Mouse (Mus musculus) hindbrain, embryonic 16.5 days (tissue): ENCODE results near the gene Hnrnpf. TPM values are rescaled to one million over a fixed set of nuclear protein-coding genes. Genes with fewer than 3 reads are reported as not detected.

Source experiments
- ATAC-seq: fragments of 200-750 bp; cut with Nextera tagmentation; 2 replicates; pipeline ENCODE4 v1.8.0; 2017; ENCODE audit warnings: moderate TSS enrichment, moderate library complexity
- H3K27ac ChIP-seq: fragments of 300-500 bp; sonication (generic); 2 replicates; pipeline ENCODE4 v1.5.1; 2014; ENCODE audit warnings: low read depth, mild to moderate bottlenecking, control low read depth, low read length, moderate library complexity
- H3K27me3 ChIP-seq: fragments of 300-500 bp; sonication (generic); replicated peaks from 2 replicates; pipeline ENCODE4 v1.6.1; 2014; ENCODE audit warnings: low read length; ENCODE audit not compliant: control insufficient read depth, insufficient read depth
- H3K36me3 ChIP-seq: fragments of 300-500 bp; sonication (generic); 2 replicates; pipeline ENCODE4 v1.6.1; 2014; ENCODE audit warnings: mild to moderate bottlenecking, low read length, moderate library complexity, mixed read lengths; ENCODE audit not compliant: control insufficient read depth, insufficient read depth
- H3K4me1 ChIP-seq: fragments of 300-500 bp; sonication (generic); 2 replicates; pipeline ENCODE4 v1.6.1; 2014; ENCODE audit warnings: low read depth, low read length; ENCODE audit not compliant: control insufficient read depth, insufficient read depth
- H3K4me2 ChIP-seq: fragments of 300-500 bp; sonication (generic); 2 replicates; pipeline ENCODE4 v1.6.1; 2014; ENCODE audit warnings: mild to moderate bottlenecking, low read length, control low read depth, moderate library complexity
- H3K4me3 ChIP-seq: fragments of 300-500 bp; sonication (generic); 2 replicates; pipeline ENCODE4 v1.5.1; 2014; ENCODE audit warnings: mild to moderate bottlenecking, low read length, control low read depth, moderate library complexity
- H3K9ac ChIP-seq: fragments of 300-500 bp; sonication (generic); 2 replicates; pipeline ENCODE4 v1.6.1; 2014; ENCODE audit warnings: low read depth, mild to moderate bottlenecking, control low read depth, low read length, moderate library complexity
- H3K9me3 ChIP-seq: fragments of 300-500 bp; sonication (generic); 2 replicates; pipeline ENCODE4 v1.6.1; 2014; ENCODE audit warnings: mild to moderate bottlenecking, low read length, moderate library complexity; ENCODE audit not compliant: control insufficient read depth
- WGBS: fragments of 180-500 bp; shearing (Covaris S2); extraction: QIAGEN DNeasy Blood & Tissue Kit; methylation state at CpG from one replicate; pipeline ENCODE4 v1.1.7; 2014; 5-methylcytosine and 5-hydroxymethylcytosine counted together
- polyA plus RNA-seq: library from polyadenylated mRNA; unstranded; fragments of >200 nt; fragmentation: Nextera tagmentation; extraction: Ambion mirVana; gene quantifications from 2 replicates; pipeline ENCODE4 v1.2.1, GENCODE M21; 2015

Hnrnpf gene
- polyA plus RNA-seq: 250 and 271 TPM in 2 replicates

DNA sequence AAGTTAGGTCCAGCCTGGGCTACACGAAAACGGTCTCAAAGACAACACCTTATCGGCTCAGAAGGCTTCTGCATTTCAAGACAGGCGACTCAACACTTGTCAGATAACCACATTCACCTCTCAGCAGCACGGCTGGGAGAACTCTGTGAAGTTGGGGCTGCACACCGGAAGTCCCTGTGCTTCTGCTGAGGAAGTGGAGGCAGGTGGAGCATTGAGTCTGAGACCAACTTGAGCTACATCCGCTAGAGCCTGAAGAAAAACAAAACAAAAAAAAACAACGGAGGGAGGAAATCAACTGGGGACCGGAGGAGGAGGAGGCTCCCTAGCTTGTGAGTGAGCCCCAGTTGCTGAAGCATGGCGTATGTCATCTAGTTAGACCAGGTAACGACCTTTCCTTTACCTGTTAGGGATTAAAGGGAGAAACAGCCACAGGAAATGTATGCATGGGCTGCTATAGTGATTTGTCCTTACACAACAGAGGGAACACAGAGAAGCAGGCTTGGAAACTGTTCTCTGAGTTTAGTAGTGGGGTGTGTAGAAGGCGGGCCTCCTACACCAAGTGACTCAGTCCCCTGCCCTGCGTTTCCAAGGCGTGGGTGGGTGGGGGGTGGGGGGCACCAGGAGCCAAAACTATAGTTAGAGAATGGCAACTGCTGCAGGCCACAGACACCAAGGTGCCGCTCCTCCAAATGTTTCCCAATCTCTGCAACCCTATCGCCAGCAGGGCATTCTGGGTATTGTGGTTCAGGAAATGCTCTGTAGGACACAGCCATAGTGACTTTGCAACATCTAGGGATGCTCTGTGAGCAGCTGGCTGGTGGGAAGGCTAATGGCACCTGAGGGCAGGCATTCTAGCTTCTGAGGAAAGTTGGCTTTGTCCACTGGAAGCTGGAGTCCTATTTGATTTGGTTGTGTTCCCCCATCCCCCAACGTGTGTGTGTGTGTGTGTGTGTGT, at the start of gene Hnrnpf:
TSS of gene Hnrnpf (plus strand) at position 199 of the 955 bp plus-strand sequence.
- Histone ChIP-seq H3K9ac (no peak within 1 kb of the TSS), H3K4me3 (no peak within 1 kb of the TSS), H3K4me2 (no peak within 1 kb of the TSS), H3K4me1 (peaks cover 2% of the 10 kb centered on the region), H3K27ac (no peak within 1 kb of the TSS), H3K9me3 (no peaks in the 10 kb centered on the region), H3K27me3 (no peaks in the 10 kb centered on the region), H3K36me3 (no peaks in the 10 kb centered on the region)
- ATAC-seq: no peak
- WGBS: 87% methylated on average over 17 of the region's 17 CpGs

DNA sequence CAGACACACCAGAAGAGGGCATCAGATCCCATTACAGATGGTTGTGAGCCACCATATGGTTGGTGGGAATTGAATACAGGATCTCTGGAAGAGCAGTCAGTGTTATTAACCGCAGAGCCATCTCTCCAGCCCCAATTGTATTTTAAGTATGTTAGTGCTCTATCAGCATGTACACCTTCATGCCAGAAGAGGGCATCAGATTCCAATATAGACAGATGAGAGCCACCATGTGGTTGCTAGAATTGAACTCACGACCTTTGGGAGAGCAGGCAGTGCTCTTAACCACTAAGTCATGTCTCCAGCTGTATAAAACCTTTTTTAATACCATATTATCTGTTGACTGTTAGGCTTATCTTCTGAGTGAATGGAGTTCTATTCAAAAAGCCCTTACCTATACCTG, 48.4 kb upstream of the Hnrnpf start:
- no peak overlapping the region for H3K4me2 ChIP-seq
- 58% methylated on average over 2 of the region's 2 CpGs for WGBS
- ATAC-seq: no peak
- no peak overlapping the region for H3K4me3 ChIP-seq
- no peak overlapping the region for H3K9ac ChIP-seq
- H3K36me3 ChIP-seq: peaks cover 19% of the 10 kb centered on the region
- no peaks in the 10 kb centered on the region for H3K4me1 ChIP-seq
- H3K27me3 ChIP-seq: no peaks in the 10 kb centered on the region
- H3K27ac ChIP-seq: no peak overlapping the region
- no peaks in the 10 kb centered on the region for H3K9me3 ChIP-seq

DNA sequence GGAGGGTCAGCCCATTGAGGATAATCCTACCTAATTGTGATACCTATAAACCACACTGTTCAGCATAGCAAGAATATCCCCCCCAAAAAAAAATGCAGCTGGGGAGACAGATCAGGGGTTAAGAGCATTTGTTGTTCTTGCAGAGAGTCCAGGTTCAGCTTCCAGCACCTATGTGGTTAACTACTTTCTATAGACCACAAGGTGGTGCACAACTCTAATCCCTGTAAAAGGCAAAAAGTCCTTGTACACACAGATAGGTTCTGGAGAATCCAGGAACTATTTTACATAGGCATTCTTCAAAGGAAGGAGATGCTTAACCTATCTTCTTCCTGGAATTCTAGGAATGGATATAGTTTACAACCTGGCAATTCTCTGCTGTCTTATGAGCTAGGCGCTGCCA, 42.1 kb upstream of the Hnrnpf start:
- ATAC-seq: no peak
- Histone ChIP-seq H3K9ac (no peak overlapping the region), H3K27ac (no peak overlapping the region), H3K9me3 (no peaks in the 10 kb centered on the region), H3K4me1 (no peaks in the 10 kb centered on the region), H3K27me3 (no peaks in the 10 kb centered on the region), H3K36me3 (no peaks in the 10 kb centered on the region), H3K4me2 (no peak overlapping the region), H3K4me3 (no peak overlapping the region)
- WGBS: 97% methylated on average over 1 of the region's 1 CpGs

DNA sequence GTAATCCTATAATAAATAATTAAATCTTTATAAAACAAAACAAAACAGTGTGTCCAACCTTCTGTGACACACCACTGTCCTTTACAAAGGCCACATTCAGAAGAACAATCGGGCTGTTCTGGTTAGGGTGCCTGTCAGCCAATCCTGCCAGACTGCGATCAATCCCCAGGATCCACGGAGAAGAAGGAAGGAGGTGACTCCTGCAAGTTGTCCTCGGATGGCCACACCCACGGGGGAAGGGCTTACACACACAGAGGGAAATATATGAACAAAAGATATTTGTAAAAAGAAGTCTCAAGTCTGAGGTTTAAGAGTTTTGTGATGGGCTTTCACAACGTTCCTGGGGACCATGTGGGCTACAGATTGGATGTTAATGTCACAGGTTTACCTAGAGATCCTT, 38.3 kb upstream of the Hnrnpf start, which contains the start of gene Zfp239:
TSS of gene Zfp239 (plus strand) at position 253 of the 400 bp plus-strand sequence.
- 76% methylated on average over 6 of the region's 6 CpGs for WGBS
- Histone ChIP-seq H3K9ac (peak within 1 kb of the TSS; percentile 82), H3K27ac (no peak within 1 kb of the TSS), H3K4me2 (peak within 1 kb of the TSS; percentile 87), H3K36me3 (no peaks in the 10 kb centered on the region), H3K9me3 (no peaks in the 10 kb centered on the region), H3K4me1 (no peaks in the 10 kb centered on the region; the same call in 1 of the 2 replicates), H3K27me3 (no peaks in the 10 kb centered on the region), H3K4me3 (peak within 1 kb of the TSS; percentile 87)
- no peak for ATAC-seq

DNA sequence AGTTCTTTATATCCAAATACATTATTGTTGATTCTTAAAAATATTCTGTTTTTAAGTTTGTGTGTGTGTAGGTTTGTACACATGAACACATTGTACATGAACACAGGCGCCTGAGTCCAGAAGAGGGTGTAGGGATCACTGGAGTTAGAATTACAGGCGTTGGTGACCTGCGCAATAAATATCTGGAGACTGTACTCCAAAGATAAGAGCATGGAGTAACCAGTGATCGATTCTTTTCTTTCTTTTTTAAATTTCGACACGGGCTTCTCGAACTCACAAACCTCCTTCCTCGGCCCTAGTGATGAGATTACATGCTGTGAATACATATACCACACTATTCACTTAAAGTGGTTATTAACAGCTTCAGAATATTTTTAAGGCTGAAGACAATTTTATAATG, 37.7 kb upstream of the Hnrnpf start:
- Histone ChIP-seq H3K27me3 (no peaks in the 10 kb centered on the region), H3K27ac (no peak overlapping the region), H3K9ac (no peak overlapping the region), H3K4me1 (no peaks in the 10 kb centered on the region; the same call in 1 of the 2 replicates), H3K4me2 (peak overlapping the region; percentile 87), H3K9me3 (no peaks in the 10 kb centered on the region), H3K4me3 (peak overlapping the region; percentile 87), H3K36me3 (no peaks in the 10 kb centered on the region)
- WGBS: 73% methylated on average over 8 of the region's 8 CpGs
- 0 out of 2 replicates have a peak, but pooled peaks have one; percentile 1 for ATAC-seq

DNA sequence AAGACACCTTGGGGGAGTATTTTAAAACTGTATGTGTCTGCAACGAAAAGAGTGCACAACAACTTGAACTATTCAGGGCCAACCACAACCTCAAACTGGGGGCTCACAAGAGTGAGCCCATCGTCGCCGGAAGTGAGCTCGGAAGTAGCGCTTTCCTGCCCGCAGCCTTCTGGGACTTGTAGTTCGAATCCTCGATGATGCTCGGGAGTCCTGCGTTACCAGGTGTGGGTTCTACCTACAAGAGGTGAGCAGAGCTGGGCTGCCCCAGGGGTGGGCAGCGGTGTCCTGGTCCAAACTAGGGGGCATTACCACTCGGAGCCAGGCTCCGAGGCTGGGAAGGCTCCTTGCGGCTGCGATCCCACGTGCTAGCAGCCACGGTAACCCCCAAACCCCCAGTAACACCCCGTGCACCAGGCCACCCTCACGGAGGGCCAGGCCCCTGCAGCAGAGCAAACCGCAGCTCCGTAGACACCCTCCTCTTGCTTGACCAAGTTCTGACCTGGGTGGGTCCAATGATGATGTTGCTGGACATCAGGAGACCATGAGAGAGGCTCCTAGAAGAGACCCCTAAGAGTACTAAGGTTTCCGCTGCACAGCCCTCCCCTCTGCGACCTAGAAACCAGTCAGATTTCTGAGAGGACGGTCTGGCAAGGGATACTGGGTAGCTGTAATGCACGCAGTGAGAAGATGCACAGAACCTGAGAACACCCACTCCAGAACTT, 37.1 kb upstream of the Hnrnpf start:
- Histone ChIP-seq H3K27ac (no peak overlapping the region), H3K4me3 (peak overlapping the region; percentile 87), H3K4me1 (no peaks in the 10 kb centered on the region; the same call in 1 of the 2 replicates), H3K27me3 (no peaks in the 10 kb centered on the region), H3K4me2 (peak overlapping the region; percentile 87), H3K9me3 (no peaks in the 10 kb centered on the region), H3K9ac (peak overlapping the region; percentile 82), H3K36me3 (no peaks in the 10 kb centered on the region)
- 2% methylated on average over 26 of the region's 26 CpGs for WGBS
- ATAC-seq: peak; percentile 93

DNA sequence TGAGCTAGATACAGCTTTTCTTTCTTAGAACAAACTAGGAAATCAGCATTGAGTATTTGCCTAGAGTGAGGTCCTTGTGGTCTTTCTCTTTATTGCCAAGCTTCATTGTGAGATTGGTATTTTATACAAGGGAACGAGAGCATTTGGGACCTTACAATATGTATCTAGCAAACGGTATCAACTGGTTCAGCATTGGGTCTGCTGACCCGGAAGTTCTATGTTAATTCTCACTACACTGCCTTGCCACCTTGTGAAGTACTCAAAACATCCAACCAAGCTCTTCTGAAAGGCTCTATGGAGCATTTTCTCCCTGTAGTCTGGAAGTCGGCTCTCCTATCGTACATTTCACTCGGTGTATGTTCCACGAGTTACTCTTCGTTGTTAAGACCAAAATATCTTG, 36.4 kb upstream of the Hnrnpf start:
- Histone ChIP-seq H3K27me3 (no peaks in the 10 kb centered on the region), H3K27ac (no peak overlapping the region), H3K36me3 (no peaks in the 10 kb centered on the region), H3K4me3 (peak overlapping the region; percentile 87), H3K4me2 (peak overlapping the region; percentile 87), H3K9ac (peak overlapping the region; percentile 82; the same call in 1 of the 2 replicates), H3K4me1 (no peaks in the 10 kb centered on the region; the same call in 1 of the 2 replicates), H3K9me3 (no peaks in the 10 kb centered on the region)
- no peak for ATAC-seq
- WGBS: 93% methylated on average over 8 of the region's 8 CpGs

DNA sequence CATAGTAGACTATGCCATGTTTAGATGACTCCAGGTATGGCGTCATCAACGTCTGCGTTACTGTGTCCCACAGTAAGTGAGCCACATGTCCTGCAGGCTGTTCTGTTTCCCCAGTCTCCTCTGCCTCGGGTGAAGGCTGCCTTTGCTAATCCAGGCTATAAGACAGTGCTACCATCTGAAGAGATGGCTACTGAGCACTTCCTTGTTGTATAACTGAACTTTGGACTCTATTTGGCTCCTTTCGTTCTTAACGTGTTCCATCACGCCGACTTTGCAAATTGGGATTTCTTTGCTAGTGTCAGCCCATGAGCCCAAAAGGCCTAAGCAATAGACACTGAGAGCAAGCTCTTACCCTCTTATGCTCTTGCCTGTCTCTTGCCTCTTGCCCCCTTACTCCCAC, 31.9 kb upstream of the Hnrnpf start:
- Histone ChIP-seq H3K27ac (no peak overlapping the region), H3K9ac (no peak overlapping the region), H3K27me3 (no peaks in the 10 kb centered on the region), H3K4me2 (no peak overlapping the region), H3K4me1 (no peaks in the 10 kb centered on the region; the same call in 1 of the 2 replicates), H3K36me3 (0 out of 2 replicates have a peak, but pooled peaks cover 3% of the 10 kb centered on the region), H3K9me3 (no peaks in the 10 kb centered on the region), H3K4me3 (no peak overlapping the region)
- WGBS: 96% methylated on average over 8 of the region's 8 CpGs
- no peak for ATAC-seq

DNA sequence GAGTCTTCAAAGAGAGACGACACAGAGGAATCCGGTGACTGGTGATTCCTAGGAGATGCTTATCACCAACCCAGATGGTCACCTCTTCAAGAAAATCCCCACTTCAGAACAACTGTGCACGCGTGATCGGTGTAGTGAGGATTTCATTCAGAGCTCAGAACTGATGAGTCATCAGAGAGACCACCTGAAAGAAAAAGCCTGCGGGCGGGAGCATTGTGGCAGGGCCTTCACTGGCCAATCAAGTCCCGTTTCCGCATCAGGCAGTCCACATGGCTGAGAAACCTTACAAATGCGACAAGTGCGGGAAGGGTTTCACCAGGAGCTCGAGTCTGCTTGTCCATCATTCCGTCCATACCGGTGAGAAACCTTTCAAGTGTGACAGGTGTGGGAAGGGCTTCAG, 29.1 kb upstream of the Hnrnpf start:
- H3K27me3 ChIP-seq: no peaks in the 10 kb centered on the region
- H3K4me2 ChIP-seq: no peak overlapping the region
- no peak overlapping the region for H3K27ac ChIP-seq
- H3K4me3 ChIP-seq: no peak overlapping the region
- no peak overlapping the region for H3K9ac ChIP-seq
- H3K36me3 ChIP-seq: 0 out of 2 replicates have a peak, but pooled peaks cover 3% of the 10 kb centered on the region
- no peaks in the 10 kb centered on the region for H3K4me1 ChIP-seq
- 84% methylated on average over 14 of the region's 14 CpGs for WGBS
- H3K9me3 ChIP-seq: no peaks in the 10 kb centered on the region
- no peak for ATAC-seq
